Mouse (Mus musculus) ovary, postnatal 14 days (tissue): ENCODE data around the gene Sub1.

Experiments
- DNase-seq: peaks from one replicate; pipeline ENCODE4 v3.0.0; 2022; ENCODE audit warnings: low spot score

The Sub1 gene

DNA sequence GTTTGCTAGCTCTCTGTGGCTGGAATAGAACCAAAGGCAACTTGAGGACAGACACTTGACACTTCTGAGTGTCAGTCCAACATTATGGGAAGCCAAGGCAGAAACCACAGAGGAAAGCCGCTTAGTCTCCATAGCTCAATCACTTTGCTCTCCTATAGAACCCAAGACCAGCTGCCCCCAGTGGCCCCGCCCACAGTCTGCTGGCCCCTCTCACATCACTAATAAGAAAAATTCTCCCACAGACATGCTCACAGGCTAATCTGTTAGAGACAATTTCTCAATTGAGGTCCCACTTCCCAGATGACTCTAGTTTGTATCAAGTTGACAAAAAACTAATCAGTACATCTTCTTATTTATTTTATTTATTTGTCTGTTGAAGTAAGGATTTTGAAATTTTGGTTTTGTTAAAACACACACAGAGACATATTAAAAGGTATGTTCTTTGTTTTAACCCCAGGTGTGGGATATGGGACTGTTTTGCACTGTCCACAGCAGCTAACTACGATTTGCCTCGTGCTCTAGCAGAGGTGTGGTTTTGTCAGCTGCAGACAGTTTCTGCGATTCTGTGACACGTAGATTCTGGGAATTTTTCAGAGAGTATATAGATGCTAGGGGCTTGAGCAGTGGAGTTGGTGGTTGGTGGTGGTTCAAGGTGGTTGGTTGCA is 16.9 kb upstream of the Sub1 start:
- no peak for DNase-seq

DNA sequence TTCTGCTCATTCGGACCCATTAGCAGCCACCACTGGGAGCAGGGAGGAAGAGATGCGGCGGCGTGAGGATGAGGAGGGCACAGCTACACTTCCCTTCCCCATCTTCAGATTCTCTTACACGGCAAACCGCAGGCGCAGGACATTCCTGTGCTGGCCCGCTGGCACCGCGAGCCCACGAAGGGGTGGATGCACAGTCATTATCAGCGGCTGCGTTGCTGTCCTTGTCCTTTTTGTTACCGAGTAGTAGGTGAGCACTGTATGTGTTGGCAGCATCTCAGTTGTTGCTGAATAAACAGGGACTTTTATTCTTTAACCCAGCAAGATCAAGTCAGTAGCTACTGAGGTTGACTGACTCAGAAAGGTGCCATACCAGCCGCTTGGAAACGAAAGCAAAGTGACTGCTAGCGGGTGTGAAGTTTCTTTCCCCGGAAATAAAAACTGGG is 13.8 kb upstream of the Sub1 start:
- DNase-seq, result no peak

DNA sequence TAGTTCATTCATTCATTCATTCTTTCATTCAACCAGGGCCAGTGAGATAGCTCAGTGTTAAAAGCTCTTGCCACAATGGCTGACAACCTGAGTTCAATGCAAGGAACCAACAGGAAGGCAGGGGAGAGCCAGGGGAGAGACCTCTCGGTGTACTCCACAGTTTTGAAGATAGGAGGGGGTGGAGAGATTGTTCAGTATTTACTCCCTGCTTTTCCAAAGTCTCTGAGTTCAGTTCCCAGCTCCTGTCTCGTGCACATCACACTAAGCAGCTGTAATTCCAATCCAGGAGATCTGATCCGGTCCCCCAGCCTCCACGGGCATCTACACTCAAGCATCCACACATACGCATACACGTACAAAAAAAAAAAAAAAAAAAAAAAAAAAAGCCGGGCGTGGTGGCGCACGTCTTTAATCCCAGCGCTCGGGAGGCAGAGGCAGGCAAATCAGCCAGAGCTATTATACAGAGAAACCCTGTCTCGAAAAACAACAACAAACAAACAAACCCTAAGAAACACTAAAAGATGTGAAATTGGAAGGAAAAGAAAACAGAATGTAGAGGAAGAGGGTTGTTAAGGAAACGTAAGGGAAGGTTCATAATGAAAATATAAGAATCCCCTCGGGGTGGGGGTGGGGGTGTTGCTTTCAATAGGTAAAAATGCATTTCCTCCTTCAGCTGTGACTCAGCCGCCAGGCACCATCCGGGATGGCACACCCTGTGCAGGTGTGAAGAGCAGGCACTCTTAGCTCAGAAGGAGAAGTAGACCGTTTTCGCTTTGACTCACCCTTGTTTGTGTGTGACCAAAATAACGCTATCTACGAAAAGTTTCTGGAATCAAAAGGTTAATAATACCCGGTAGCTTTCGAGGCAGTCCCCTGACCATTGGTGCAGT is 13.2 kb upstream of the Sub1 start:
- no peak for DNase-seq

DNA sequence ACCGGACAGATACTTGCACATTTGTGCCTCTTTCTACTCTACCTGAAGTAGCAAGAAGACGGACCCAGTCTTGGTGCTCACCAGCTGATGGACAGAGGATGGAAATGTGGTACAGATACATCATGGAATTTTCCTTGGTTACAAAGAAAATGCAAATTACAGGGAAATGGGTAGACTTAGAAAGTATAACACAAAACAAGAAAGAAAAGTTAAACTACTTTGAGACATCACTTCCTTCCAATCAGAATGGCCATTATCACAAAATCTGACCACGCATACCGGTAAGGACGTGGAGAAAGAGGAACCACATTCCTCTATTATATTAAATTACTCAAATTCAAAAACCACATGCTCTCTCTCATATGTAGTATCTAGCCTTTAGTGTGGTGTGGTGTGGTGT is 12.1 kb upstream of the Sub1 start:
- DNase-seq, result no peak

DNA sequence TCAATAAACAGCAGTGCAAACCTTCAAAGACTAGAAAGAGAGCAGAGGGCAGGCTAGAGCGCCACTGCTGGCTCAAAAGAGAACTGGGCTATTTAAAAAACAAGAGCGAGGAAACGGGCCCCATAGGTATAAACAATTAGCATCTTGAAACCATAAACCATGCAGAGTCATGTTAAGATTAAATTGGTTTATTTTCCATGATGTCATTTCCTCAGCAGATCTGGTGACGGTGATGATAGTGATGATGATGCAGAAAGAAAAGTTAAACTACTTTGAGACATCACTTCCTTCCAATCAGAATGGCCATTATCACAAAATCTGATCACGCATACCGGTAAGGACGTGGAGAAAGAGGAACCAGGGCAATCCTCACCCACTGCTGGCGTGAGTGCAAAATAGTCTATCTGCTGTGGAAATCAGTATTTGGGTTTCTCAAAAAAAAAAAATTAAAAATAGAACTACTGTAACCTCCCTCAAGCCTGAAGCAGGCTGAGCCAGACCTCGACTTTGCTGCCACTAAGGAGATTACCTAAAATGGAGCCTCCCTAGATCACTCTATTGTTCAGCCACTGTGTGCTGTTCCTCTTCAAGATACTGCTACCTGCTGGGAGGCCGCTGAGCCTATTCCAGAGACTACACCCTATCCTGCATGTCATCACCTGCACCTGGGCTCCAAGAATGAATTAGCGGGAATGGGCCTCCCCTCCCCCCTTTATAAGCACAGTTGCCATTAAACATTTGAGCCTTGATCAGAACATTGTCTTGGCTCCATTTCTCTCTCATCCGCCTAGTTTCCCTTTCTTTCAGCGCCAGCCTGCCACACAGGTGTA is 11.4 kb upstream of the Sub1 start:
- no peak for DNase-seq

DNA sequence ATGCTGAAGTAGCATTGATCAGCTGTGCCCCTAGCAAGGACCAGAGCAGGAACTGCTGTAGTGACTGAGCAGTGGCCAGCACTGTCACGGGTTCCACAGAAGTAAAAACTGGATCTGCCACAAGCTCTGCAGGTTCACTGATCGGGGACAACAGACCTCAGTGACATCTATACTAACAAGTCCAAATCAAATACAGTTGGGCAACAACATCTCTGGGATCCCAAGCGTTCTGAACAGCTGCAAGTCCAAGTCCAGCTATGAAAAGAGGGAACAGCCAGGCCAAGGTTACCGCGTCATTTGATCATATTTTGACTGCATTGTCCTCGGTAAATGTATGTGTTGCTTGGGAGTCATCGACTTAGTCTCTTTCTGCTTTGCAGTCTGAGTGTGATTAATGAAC is 10.6 kb upstream of the Sub1 start:
- DNase-seq, result no peak

DNA sequence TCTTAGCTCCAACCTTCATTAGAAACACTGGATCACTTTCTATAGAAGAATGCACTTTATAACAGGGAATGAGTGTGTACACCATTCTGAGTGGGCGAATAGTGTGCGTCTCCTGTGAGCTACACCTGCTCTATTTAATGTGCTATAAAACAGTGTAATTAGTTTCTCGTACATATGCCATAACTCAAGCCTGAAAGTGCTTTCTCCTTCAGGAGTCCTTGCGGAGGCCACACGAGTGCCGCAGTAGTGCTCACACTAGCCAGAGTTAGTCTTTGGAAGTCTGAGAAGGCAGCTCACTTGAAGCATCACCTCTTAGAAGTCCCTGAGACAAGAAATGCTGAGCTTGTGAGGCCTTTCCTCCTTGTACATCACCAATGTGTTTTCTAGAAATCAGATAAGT is 9.4 kb upstream of the Sub1 start:
- DNase-seq, result no peak

DNA sequence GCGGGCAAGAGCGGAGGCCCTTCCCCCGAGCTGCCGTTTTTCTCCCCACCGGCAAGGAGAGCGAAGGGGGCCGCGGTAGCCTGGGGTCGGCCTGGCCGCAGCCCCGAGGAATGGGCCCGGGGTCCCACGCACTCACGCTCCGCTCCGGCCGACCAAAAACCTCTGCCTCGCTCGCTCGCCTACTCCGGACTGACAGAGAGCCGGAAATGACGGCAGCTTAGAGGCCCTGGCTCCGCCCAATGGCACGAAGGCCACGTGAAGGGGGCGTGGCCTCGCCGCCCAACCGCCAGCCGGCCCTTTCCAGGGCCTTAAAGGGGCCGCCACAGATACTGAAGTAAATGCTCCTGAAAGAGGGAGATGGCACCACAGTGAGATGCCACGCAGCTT is 975 bp downstream of the Sub1 start:
- peak; percentile 92 for DNase-seq

DNA sequence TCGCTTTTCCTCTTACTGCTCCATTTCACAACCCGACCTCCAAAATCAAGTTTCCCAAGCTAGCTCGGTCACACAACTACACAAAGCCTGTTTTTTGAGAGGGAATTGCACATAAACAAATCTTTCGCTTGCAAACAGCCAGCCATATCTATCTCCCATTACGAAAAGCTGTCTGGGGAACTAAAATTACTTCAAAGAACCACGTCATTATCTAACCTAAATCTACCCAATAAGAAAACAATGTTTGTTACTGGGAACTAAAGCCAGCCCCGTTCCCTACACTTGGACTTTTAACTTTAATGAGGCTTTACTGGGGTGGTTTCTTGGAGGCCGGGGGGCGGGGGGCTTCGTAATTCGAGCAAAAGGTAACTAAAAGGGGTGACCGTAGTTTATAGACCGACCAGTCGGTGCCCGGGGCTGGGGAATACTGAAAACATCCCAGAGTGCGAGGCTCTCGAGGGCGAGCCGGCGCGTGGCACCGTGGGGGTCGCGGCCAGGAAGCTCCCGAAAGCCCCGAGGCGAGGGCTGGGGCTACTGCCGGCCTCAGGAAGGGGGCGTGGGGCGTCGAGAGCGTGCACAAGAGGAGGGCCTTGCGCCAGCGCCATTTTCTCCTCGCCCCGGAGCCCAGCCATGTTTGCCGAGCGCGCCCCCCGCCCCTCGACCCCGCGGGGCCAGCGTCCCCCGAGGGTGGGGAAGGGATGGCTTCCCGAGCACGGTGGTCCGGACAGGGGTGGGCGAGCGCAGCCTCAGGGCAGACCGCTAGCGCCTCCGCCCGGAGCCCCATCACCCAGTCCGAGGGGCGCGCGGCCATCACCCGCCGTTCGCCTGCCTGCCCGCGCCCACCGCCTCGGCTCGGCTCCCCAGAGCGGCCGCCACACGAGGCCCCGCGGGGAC is 1.6 kb downstream of the Sub1 start:
- DNase-seq, result peak; percentile 44

DNA sequence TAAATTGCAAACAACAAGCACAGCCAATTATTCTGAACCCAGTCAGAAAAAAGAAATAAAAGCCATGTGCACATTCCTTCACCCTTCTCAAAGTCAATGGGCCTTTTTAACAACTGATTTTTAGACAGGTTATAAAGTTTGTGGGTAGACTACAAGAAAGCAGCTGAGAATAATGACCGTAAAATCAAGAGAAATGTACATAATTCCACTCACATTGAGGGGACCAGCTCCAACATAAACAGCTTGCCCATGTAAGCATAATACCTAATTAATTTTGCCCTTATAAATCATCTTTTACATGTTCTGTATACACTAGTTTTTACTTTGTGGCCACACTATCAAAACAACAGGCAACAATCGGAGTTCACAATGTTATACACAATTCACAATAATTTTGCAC is 2.8 kb downstream of the Sub1 start:
- no peak for DNase-seq

DNA sequence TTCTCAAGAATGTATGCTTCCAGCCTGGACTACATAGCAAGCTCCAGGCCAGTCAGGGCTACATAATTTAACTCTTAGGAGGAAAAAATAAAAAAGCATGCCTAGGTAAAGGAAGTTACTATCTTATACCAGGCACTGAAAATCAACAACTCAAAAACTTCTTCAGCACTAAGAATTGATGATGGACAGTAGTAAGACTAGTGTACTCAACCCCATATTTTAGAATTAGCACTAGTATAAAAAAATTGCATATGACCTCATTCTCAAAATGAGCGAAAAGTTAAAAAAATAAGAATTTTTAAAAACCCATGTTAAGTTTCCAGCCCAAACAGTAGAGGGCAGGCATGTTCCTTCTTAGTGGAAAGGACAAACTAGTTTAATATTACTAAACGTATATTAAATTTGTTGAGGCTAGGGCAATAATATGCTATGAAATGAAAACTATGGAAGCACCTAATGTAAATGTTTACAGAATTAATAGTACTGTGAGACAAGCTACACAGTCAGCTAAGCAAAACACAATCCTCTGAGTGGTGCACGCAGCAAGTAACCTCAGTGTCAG is 5.2 kb downstream of the Sub1 start:
- no peak for DNase-seq

DNA sequence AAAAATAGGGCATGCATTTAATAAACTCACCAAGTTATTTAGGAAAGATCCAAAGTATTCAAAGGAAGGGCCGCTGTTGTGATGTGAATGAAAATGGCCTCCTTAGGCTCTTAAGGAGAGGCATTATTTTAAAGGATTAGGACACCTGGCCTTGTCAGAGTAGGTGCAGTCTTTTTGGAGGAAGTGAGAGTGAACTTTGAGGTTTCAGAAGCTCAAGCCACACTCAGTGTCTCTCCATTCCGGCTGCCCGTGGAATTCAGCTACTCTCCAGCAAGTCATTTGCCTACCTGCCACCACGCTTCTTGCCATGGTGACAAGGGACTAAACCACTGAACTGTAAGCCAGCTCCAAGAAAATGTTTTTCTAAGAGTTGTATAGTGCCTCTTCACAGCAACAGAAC is 8.2 kb downstream of the Sub1 start:
- no peak for DNase-seq

DNA sequence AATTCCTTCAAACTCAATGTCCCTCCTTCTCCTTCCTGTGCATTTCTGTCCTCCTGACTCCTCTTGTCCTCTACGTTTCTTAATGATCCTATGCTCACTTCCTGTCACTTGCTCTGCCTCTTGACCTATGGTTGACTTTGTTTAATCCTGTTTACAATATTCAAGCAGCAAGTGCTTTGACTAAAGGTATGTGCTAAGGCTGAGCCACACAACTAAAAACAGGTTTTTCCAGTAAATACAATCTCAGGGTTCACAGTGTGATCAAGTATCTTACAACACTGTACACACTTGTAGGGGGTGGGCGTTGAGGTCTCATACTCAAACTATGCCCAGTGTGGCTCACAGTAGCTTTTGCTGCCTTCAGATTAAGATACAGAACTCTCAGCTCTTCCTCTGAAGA is 8.9 kb downstream of the Sub1 start:
- DNase-seq, result no peak

DNA sequence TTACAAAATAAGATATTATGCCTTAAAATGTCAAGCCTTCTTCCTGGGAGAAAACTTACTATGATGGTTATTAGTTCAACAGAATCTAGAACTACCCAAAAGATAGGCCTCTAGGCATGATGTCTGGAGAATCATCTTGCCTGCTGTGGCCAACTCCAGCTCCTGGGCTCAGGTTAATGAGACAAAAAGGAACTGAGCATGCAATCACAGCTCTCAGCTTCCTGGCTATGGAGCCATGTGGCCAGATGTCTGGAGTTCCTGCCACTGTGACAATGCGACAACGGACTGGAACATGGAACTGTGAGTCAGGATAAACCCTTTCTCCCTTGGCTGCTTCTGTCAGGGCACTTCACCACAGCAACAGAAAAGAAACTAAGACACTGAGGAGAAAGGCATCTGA is 14.8 kb downstream of the Sub1 start:
- no peak for DNase-seq

DNA sequence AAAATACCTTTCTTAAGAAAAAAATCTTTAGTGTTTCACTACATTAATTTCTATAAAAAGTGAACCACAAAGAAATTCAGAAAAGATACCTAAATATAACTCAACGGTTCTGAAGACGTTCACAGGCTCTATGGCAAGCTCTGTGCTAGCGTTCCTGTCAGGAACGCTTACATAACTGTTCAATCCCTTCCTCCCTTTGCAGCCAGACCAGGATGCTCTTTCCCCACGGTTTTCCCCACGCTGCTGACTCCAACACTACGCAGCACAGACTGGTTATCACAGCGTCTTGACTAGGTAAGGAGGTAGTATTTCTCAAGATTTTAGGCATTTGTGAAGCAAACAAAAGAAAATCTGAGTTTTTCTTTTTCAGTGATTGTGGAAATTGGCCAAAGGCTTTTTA is 15.3 kb downstream of the Sub1 start:
- no peak for DNase-seq

DNA sequence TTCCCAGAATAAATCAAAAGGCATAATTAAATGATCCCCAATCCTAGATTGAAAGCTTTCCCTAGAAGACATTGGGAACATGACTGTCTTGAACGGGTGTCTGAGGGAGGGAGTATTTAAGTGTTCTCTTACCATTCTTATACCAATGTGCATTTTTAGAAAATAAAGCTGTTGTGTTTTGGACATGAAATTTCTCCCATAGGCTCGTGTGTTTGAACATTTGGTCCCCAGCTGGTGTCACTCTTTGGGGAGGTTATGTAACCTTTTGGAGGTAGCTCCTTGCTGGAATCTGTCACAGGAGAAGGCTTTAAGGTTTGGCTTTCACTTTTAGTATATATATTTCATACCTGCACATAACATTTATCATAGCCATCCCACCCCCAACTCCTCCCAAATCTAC is 18.6 kb downstream of the Sub1 start:
- no peak for DNase-seq

DNA sequence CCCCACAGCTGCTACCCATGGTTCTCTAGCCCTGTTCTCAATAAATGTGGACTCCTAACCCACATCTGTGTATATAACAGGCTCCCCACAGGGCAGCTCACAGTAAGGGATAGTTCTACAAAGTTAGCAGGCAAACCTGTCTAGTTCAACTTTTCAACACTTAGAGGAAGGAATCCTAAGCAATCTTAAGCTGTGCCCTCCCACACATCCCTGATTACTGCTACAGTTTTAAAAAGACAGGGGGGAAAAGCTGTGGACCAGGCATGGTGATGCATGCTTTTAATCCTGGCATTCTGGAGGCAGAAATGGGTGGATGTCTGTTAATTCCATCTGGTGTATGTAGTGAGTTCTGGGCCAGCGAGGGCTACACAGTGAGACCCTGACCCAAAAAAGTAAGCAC is 19.7 kb downstream of the Sub1 start:
- no peak for DNase-seq

DNA sequence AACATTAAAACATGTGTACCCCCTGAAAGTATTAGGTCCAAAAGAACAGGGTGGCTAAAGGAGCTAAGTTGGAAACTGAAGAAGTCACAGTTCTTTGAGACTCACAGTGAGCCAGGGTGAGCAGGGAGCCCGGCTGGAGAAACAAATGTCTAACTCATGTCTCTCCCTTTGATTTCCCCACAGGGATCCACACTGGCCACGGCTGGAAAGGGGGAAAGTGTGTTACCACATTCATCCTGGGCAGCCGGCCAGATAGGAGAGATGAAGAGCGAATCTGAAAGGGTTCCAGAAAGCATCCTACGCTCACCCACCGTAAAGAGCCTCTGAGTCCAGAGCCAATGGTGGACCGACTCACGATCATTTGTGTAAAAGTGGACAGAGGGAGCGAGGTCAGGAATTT is 20.9 kb downstream of the Sub1 start:
- DNase-seq, result peak; percentile 19

DNA sequence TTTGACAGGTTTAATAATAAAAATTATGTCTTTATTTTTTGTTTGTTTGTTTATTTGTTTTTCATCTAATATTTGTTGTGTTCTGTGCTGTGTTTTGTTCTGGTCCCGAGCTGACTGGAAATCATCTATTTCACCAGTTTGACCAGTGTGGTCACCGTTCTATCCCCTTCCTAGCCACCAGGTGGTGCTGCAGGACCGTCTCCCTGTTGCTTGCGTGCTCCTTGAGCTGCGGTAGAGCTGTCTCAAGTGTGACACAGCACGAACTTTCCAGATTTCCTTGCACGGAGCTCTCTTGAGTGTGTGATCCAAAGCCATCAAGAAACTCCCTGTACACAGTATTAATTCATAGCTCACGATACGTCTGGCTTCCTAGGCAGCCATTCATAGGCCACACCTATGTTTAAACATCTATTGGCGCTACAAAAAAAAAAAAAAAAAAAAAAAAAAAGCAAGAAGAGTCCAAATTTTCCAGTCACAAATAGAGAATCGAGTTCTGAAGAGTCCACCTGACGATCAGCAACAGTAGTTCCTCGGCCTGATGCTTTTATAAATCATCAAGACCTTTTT is 24.8 kb downstream of the Sub1 start:
- DNase-seq, result peak; percentile 78

DNA sequence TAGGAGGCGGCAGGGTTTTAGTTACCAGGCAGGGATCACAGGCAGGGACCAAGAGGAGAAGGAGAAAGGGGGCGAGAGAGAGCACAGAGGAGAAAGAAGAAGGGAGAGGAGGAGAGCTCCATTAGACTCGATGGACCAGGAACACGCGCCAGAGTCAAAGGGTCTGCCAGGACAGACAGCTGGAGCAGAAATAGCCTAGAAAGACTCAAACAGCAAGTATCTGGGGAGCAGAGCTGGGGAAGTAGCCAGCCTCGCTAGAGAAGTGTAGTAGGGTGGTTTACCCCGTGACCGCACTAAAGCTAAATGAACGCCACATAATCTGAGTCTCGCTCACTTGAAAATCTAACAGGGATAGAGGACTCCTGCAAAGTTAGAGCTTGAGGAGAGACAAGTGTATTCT is 26.2 kb downstream of the Sub1 start:
- no peak for DNase-seq

DNA sequence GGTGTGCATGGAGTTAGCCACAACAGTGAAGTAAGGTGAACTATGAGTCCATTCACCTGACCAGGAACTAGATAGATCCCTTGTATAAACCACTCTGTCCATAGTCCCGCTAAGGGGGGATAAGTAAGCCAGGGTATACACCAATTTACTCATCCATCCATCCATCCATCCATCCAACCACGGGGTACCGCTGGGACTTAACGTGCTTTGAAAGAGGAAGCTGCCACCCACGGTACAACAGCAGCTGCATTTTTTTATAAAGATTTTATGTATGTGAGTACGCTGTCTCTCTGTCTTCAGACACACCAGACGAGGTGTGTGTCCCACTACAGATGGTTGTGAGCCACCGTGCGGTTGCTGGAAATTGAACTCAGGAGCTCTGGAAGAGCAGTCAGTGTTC is 27.9 kb downstream of the Sub1 start:
- DNase-seq, result no peak
